Mouse (Mus musculus) bone marrow macrophage, adult 2 months (primary cell): Measurements from ENCODE around the gene Nop2.

ENCODE experiments used
- CTCF ChIP-seq: IDR thresholded peaks from 2 replicates; pipeline ENCODE4 v1.5.1; 2012; ENCODE audit warnings: low read depth, mild to moderate bottlenecking, low read length, moderate library complexity
- POLR2A ChIP-seq: IDR thresholded peaks from 2 replicates; pipeline ENCODE4 v1.6.1; 2012; ENCODE audit warnings: mild to moderate bottlenecking, low read depth, low read length, borderline replicate concordance

DNA sequence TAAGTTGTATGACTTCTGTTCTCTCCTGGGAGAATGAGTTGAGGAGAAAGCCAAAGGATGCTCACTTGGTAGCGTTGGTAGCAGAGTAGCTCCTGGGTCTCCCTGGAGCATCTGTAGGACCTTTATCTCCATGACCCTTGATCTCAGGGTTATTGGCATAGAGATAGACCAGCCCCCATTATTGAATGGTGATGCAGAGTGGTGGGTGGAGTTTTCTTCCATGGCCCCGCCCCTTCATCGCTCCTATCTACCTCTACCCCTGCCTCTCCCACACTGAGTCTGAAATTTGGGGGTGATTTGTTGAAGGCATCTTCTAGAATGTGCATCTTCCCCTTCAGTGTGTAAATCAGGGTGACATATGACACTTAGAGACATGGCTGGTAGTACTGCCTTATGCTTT is 24.8 kb downstream of the Nop2 start:
- TF ChIP-seq CTCF (no peak), POLR2A (no peak)
